Mouse (Mus musculus): ENCODE results near the gene Ubqln4. TPM values are rescaled to one million over a fixed set of nuclear protein-coding genes. Genes with fewer than 3 reads are reported as not detected.

The Ubqln4 gene
- polyA plus RNA-seq, 1 experiment from 2014 or later = 46.5 TPM

DNA sequence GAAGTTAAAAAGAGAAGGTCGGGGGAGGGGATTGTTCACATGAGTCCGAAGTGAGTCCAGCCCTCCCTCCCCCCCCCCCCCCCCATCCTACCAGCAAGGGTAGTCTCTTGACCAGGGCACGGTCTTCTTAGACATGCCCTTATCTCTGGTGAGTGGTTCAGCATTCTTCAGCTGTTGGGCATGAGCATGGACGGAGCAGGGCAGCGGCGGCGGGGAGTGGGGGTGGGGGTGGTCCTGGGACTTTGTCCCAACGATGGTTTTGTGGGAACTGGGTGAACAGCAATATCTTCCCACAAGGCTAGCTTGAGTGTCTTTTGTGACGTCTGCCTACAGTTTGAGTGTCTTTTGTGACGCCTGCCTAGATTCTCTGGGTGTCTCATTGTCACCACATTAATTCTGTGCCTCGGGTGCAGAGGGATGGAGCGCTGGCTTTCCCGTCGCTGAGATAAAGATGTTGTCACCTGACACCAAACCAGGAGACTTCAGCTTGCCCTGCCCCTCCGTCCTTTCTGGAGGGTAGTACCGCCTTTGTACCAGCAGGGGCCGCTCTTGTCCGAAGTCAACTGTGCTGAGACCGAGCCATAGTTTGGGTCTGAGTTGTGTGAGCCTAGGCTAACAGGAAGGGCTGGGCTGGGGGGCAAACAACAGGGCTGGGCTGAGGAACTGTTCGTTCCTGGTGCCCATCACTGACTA, 53.7 kb downstream of the Ubqln4 start:
- H3K9me3 ChIP-seq (replicated peaks) = no peaks in the 10 kb centered on the region
- peak overlapping the region; percentile 58 for H3K9ac ChIP-seq
- no peaks in the 10 kb centered on the region for H3K36me3 ChIP-seq
- WGBS = under 1% methylated on average over 20 of the region's 20 CpGs
- H3K4me3 ChIP-seq = peak overlapping the region; percentile 40
- H3K4me2 ChIP-seq = peak overlapping the region; percentile 77
- H3K4me1 ChIP-seq (replicated peaks) = peaks cover 33% of the 10 kb centered on the region
- ATAC-seq (ENCODE audit: insufficient number of reproducible peaks, low FRiP score) = peak; percentile 76
- no peak overlapping the region for H3K27ac ChIP-seq (ENCODE audit: poor library complexity, severe bottlenecking)
- H3K27me3 ChIP-seq (replicated peaks) = no peaks in the 10 kb centered on the region

DNA sequence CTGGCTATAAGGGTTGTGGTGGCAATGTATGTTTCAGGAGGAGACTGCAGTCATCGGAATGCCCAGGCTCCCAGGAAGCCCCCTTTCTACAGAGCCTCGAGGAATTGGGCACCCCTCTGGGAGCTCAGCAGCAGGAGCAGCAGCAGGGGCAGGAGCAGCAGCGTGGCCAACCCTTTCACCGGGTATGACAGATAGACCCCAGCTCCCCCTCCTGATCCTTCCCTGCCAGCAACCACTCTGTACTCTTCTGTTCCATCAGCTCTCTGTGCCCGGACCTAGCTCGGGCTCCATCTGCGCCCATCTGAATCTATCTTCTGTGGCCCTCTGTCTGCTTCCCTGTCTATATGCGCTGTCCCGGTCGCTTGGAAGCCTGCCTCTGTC, 54.2 kb downstream of the Ubqln4 start:
- H3K4me1 ChIP-seq (replicated peaks) = peaks cover 33% of the 10 kb centered on the region
- no peaks in the 10 kb centered on the region for H3K36me3 ChIP-seq
- no peaks in the 10 kb centered on the region for H3K9me3 ChIP-seq (replicated peaks)
- peak overlapping the region; percentile 40 for H3K4me3 ChIP-seq
- H3K9ac ChIP-seq = peak overlapping the region; percentile 58
- H3K27ac ChIP-seq (ENCODE audit: poor library complexity, severe bottlenecking) = no peak overlapping the region
- no peaks in the 10 kb centered on the region for H3K27me3 ChIP-seq (replicated peaks)
- peak; percentile 26; the same call in 1 of the 2 replicates for ATAC-seq (ENCODE audit: insufficient number of reproducible peaks, low FRiP score)
- WGBS = 19% methylated on average over 10 of the region's 10 CpGs
- peak overlapping the region; percentile 77 for H3K4me2 ChIP-seq

- no peak overlapping the region for H3K27ac ChIP-seq (ENCODE audit: poor library complexity, severe bottlenecking)
- no peak overlapping the region for H3K9ac ChIP-seq
- H3K9me3 ChIP-seq (replicated peaks) = no peaks in the 10 kb centered on the region
- no peak overlapping the region for H3K4me2 ChIP-seq
- H3K27me3 ChIP-seq (replicated peaks) = no peaks in the 10 kb centered on the region
- ATAC-seq (ENCODE audit: insufficient number of reproducible peaks, low FRiP score) = no peak
- H3K4me3 ChIP-seq = no peak overlapping the region
- no peaks in the 10 kb centered on the region for H3K36me3 ChIP-seq
- WGBS = 72% methylated on average over 4 of the region's 4 CpGs
- H3K4me1 ChIP-seq (replicated peaks) = peaks cover 28% of the 10 kb centered on the region
Measured at GRCm38 (mm10) chr3:88609066-88609465, 55.5 kb downstream of the Ubqln4 start.

DNA sequence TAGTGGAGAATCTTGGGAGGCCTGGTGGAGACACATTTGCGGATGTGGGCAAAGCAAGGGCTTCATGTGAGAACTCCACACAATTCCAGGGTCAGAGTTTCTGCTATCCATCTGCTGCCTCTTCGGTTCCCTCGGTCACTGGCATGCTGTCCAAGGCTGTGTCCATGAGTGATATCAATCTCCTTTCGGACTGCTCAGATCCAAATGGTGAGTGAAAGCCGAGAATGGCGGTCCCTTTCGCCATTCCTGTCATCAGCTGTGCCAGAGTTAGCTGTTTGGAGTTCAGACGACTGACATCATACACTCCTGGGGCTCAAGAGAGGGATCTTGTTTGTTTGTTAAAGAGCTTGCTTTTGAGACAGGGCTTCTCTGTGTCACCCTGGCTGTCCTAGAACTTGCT, 60.9 kb downstream of the Ubqln4 start:
- no peak overlapping the region for H3K4me2 ChIP-seq
- H3K27ac ChIP-seq (ENCODE audit: poor library complexity, severe bottlenecking) = no peak overlapping the region
- ATAC-seq (ENCODE audit: insufficient number of reproducible peaks, low FRiP score) = no peak
- peaks cover 52% of the 10 kb centered on the region for H3K4me1 ChIP-seq (replicated peaks)
- H3K36me3 ChIP-seq = no peaks in the 10 kb centered on the region
- H3K9ac ChIP-seq = no peak overlapping the region
- WGBS = 51% methylated on average over 8 of the region's 8 CpGs
- H3K4me3 ChIP-seq = no peak overlapping the region
- H3K27me3 ChIP-seq (replicated peaks) = no peaks in the 10 kb centered on the region
- H3K9me3 ChIP-seq (replicated peaks) = no peaks in the 10 kb centered on the region

GRCm38 (mm10) chr3:88615117-88615516, 61.6 kb downstream of the Ubqln4 start:
- WGBS = 73% methylated on average over 5 of the region's 5 CpGs
- H3K9me3 ChIP-seq (replicated peaks) = no peaks in the 10 kb centered on the region
- no peak overlapping the region for H3K4me2 ChIP-seq
- peaks cover 59% of the 10 kb centered on the region for H3K4me1 ChIP-seq (replicated peaks)
- no peak overlapping the region for H3K9ac ChIP-seq
- no peak for ATAC-seq (ENCODE audit: insufficient number of reproducible peaks, low FRiP score)
- no peak overlapping the region for H3K27ac ChIP-seq (ENCODE audit: poor library complexity, severe bottlenecking)
- no peaks in the 10 kb centered on the region for H3K36me3 ChIP-seq
- H3K27me3 ChIP-seq (replicated peaks) = no peaks in the 10 kb centered on the region
- H3K4me3 ChIP-seq = no peak overlapping the region

- Histone ChIP-seq H3K36me3 (no peaks in the 10 kb centered on the region), H3K9me3 (replicated peaks) (no peaks in the 10 kb centered on the region), H3K27ac (ENCODE audit: poor library complexity, severe bottlenecking) (peak overlapping the region; percentile 64; the same call in 1 of the 2 replicates), H3K9ac (no peak overlapping the region), H3K4me3 (no peak overlapping the region), H3K4me1 (replicated peaks) (peaks cover 65% of the 10 kb centered on the region), H3K27me3 (replicated peaks) (no peaks in the 10 kb centered on the region), H3K4me2 (peak overlapping the region; percentile 51; the same call in 1 of the 2 replicates)
- ATAC-seq (ENCODE audit: insufficient number of reproducible peaks, low FRiP score) = no peak
- WGBS = 48% methylated on average over 9 of the region's 9 CpGs
Measured at GRCm38 (mm10) chr3:88615902-88616391, 62.4 kb downstream of the Ubqln4 start.

GRCm38 (mm10) chr3:88616951-88617500, 63.5 kb downstream of the Ubqln4 start:
- Histone ChIP-seq H3K9me3 (replicated peaks) (no peaks in the 10 kb centered on the region), H3K27me3 (replicated peaks) (no peaks in the 10 kb centered on the region), H3K36me3 (no peaks in the 10 kb centered on the region), H3K9ac (no peak overlapping the region), H3K27ac (ENCODE audit: poor library complexity, severe bottlenecking) (peak overlapping the region; percentile 64; the same call in 1 of the 2 replicates), H3K4me1 (replicated peaks) (peaks cover 65% of the 10 kb centered on the region), H3K4me2 (peak overlapping the region; percentile 51), H3K4me3 (no peak overlapping the region)
- 68% methylated on average over 3 of the region's 3 CpGs for WGBS
- ATAC-seq (ENCODE audit: insufficient number of reproducible peaks, low FRiP score) = no peak

DNA sequence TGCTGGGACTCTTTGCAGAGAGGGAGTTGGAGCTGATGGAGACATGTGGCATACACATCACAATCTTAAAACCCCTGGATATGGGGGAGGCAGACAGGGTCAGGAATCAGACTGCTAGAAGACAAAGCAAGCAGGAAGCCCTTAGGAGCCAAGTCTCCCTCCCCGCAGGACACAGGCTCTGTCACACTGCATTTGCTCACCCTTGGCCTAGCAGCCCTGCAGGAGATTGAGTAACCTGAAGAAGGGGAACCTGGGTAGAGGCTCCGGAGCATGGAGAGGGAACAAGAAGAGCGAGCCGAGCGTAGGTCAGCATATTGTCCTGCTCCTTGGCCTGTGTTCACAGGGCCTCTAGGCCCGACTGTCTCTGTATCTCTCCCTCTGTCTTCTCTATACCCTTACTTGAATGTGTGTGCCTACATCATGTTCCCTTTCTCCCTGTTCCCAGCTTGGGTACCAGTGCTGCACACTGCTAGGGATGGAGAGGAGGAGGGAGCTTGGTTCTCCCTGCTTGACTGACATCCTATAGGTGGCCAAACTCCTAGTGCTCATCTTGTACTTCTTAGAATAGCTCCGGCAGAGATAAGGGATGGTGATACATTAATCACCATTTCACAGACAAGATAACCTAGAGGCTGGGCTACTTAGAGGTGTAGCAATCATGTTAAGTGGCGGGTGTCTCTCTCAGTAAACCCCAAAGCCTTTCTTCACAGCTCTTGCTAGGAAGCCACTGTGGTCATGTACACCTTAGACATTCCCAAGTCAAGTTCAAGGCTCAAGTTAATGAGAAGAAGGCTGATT, 64.7 kb downstream of the Ubqln4 start:
- peaks cover 65% of the 10 kb centered on the region for H3K4me1 ChIP-seq (replicated peaks)
- H3K4me3 ChIP-seq = no peak overlapping the region
- H3K9me3 ChIP-seq (replicated peaks) = no peaks in the 10 kb centered on the region
- WGBS = 55% methylated on average over 8 of the region's 8 CpGs
- ATAC-seq (ENCODE audit: insufficient number of reproducible peaks, low FRiP score) = no peak
- H3K9ac ChIP-seq = peak overlapping the region; percentile 3; the same call in 1 of the 2 replicates
- H3K36me3 ChIP-seq = no peaks in the 10 kb centered on the region
- no peak overlapping the region for H3K27ac ChIP-seq (ENCODE audit: poor library complexity, severe bottlenecking)
- H3K4me2 ChIP-seq = peak overlapping the region; percentile 6; the same call in 1 of the 2 replicates
- H3K27me3 ChIP-seq (replicated peaks) = no peaks in the 10 kb centered on the region

MicroRNA genes within 50 kb of the gene (microRNA counts, 519-probe panel; counts per million panel counts)
- not detected for microRNA mmu-miR-1905

Small RNA genes within 50 kb of the gene (microRNA-seq; reads per million reads assigned to microRNA genes)
- gene Mir1905 = not detected

Other genes with a start within 250 kb of the Ubqln4 start
- gene Glmp, start 228.7 kb upstream of the Ubqln4 start, polyA plus RNA-seq (2016; fragmentation: Nextera tagmentation; extraction: Ambion mirVana) = 167 and 172 TPM in 2 replicates
- gene Tmem79, start 217.6 kb upstream of the Ubqln4 start, polyA plus RNA-seq (2016; fragmentation: Nextera tagmentation; extraction: Ambion mirVana) = 1.4 and 1.9 TPM in 2 replicates
- 53.9 and 57.5 TPM in 2 replicates for gene Smg5, start 217.5 kb upstream of the Ubqln4 start, polyA plus RNA-seq (2016; fragmentation: Nextera tagmentation; extraction: Ambion mirVana)
- gene Paqr6, start 189.2 kb upstream of the Ubqln4 start, polyA plus RNA-seq (2016; fragmentation: Nextera tagmentation; extraction: Ambion mirVana) = 3.6 and 4.3 TPM in 2 replicates
- 0.10 TPM in 1 of 2 replicates, not detected in the other for gene Bglap3, start 181.0 kb upstream of the Ubqln4 start, polyA plus RNA-seq (2016; fragmentation: Nextera tagmentation; extraction: Ambion mirVana)
- gene Bglap2, start 175.1 kb upstream of the Ubqln4 start, polyA plus RNA-seq (2016; fragmentation: Nextera tagmentation; extraction: Ambion mirVana) = not detected in 2 replicates
- gene Bglap, start 169.3 kb upstream of the Ubqln4 start, polyA plus RNA-seq (2016; fragmentation: Nextera tagmentation; extraction: Ambion mirVana) = not detected in 2 replicates
- gene Pmf1, start 143.4 kb upstream of the Ubqln4 start, polyA plus RNA-seq (2016; fragmentation: Nextera tagmentation; extraction: Ambion mirVana) = 100 and 104 TPM in 2 replicates
- 14.1 and 14.3 TPM in 2 replicates for gene Slc25a44, start 128.6 kb upstream of the Ubqln4 start, polyA plus RNA-seq (2016; fragmentation: Nextera tagmentation; extraction: Ambion mirVana)
- gene Sema4a, start 92.6 kb upstream of the Ubqln4 start, polyA plus RNA-seq (2016; fragmentation: Nextera tagmentation; extraction: Ambion mirVana) = 0.92 and 1.3 TPM in 2 replicates
- gene Lmna, start 43.8 kb upstream of the Ubqln4 start, polyA plus RNA-seq (2016; fragmentation: Nextera tagmentation; extraction: Ambion mirVana) = 108 and 113 TPM in 2 replicates
- 11.8 and 13.9 TPM in 2 replicates for gene Mex3a, start 21.4 kb upstream of the Ubqln4 start, polyA plus RNA-seq (2016; fragmentation: Nextera tagmentation; extraction: Ambion mirVana)
- gene Rab25, start 5.5 kb upstream of the Ubqln4 start, polyA plus RNA-seq (2016; fragmentation: Nextera tagmentation; extraction: Ambion mirVana) = 0.55 TPM in 1 of 2 replicates, not detected in the other
- gene Lamtor2, start 684 bp upstream of the Ubqln4 start, polyA plus RNA-seq (2016; fragmentation: Nextera tagmentation; extraction: Ambion mirVana) = 108 and 114 TPM in 2 replicates
- gene Ssr2, start 22.1 kb downstream of the Ubqln4 start, polyA plus RNA-seq (2016; fragmentation: Nextera tagmentation; extraction: Ambion mirVana) = 181 and 185 TPM in 2 replicates
- 84.5 and 91.8 TPM in 2 replicates for gene Arhgef2, start 52.2 kb downstream of the Ubqln4 start, polyA plus RNA-seq (2016; fragmentation: Nextera tagmentation; extraction: Ambion mirVana)
- gene Rxfp4, start 99.4 kb downstream of the Ubqln4 start, polyA plus RNA-seq (2016; fragmentation: Nextera tagmentation; extraction: Ambion mirVana) = not detected in 2 replicates
- gene Khdc4, start 132.0 kb downstream of the Ubqln4 start, polyA plus RNA-seq (2016; fragmentation: Nextera tagmentation; extraction: Ambion mirVana) = 75.3 and 75.6 TPM in 2 replicates
- 45.9 and 46.5 TPM in 2 replicates for gene Rit1, start 163.1 kb downstream of the Ubqln4 start, polyA plus RNA-seq (2016; fragmentation: Nextera tagmentation; extraction: Ambion mirVana)
- 18.4 and 20.0 TPM in 2 replicates for gene Syt11, start 221.4 kb downstream of the Ubqln4 start, polyA plus RNA-seq (2016; fragmentation: Nextera tagmentation; extraction: Ambion mirVana)

Data from heart, embryonic 12.5 days (tissue).